Mouse (Mus musculus) E14TG2a.4 (cell line): ENCODE measurements at regions not wholly inside any gene's neighbourhood (a gene's known extent, or its start where the extent isn't known, plus 50 kb on each side); places are given as distances from the start of the nearest gene placed in this dataset.

Experiments
- CTCF ChIP-seq: conservative IDR thresholded peaks from 2 replicates; pipeline ENCODE4 v1.5.1; 2014; ENCODE audit warnings: low read length
- NANOG ChIP-seq: IDR thresholded peaks from 2 replicates; pipeline ENCODE4 v1.6.1; 2014; ENCODE audit warnings: borderline replicate concordance, low read length, mixed read lengths
- POU5F1 ChIP-seq: IDR thresholded peaks from 2 replicates; pipeline ENCODE4 v1.6.1; 2014; ENCODE audit warnings: low read length, borderline replicate concordance

DNA sequence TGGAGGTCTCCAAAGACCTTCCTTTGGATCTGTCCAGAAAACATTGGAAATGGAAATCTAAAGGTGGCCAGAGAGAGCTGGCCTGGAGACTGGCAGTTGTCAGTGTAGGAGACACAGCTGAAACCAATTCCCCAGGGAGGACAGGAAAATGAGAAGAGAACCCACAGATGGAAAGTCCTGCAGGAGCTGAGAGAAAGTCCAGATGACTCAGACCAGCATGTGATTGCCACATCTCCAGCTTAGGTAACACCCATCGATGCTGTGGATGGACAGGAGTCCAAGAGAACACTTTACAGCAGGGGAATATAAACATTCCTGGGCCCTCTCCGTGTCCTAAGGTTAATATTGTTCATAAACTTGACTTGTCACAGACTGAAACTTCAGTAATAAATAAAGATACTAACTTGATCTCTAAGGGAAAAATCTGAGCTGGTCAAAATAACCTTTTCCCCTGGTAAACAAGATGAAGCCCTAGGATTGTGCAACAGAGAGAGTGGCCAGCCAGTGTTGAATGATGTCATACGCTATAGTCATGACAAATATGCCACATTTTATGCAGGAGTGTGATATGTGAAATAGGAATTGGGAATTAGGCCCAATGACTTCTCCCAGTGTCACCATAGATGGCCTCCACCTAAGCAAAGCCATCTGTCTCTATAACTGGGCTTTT is 120.4 kb upstream of the Usp24 start:
- no peak for TF ChIP-seq CTCF
- TF ChIP-seq NANOG, result no peak
- no peak for TF ChIP-seq POU5F1
